Mouse (Mus musculus) liver, adult 2 months (tissue): ENCODE measurements around the gene Suco. TPM values are rescaled to one million over a fixed set of nuclear protein-coding genes. Genes with fewer than 3 reads are reported as not detected.

ENCODE experiments used
- DNase-seq: peaks from one replicate; pipeline ENCODE4 v3.0.0-alpha.2; 2011; ENCODE audit warnings: low read depth, low spot score; ENCODE audit errors: extremely low read depth
- H3K27ac ChIP-seq: fragments of 200-500 bp; replicated peaks from 2 replicates; pipeline ENCODE4 v1.5.1; 2012; ENCODE audit warnings: low read depth, mild to moderate bottlenecking, control low read depth, inconsistent platforms, low read length; ENCODE audit not compliant: insufficient read depth
- H3K27me3 ChIP-seq: fragments of 200-500 bp; 2 replicates; pipeline ENCODE4 v1.6.1; 2012; ENCODE audit warnings: mild to moderate bottlenecking, moderate library complexity, low read length, inconsistent platforms; ENCODE audit not compliant: control insufficient read depth, insufficient read depth
- H3K36me3 ChIP-seq: fragments of 200-500 bp; 2 replicates; pipeline ENCODE4 v1.6.1; 2012; ENCODE audit warnings: low read length, inconsistent platforms; ENCODE audit not compliant: control insufficient read depth, insufficient read depth
- H3K4me1 ChIP-seq: fragments of 200-500 bp; 2 replicates; pipeline ENCODE4 v1.6.1; 2011; ENCODE audit warnings: low read length; ENCODE audit not compliant: control insufficient read depth, insufficient read depth
- H3K4me3 ChIP-seq: fragments of 200-500 bp; 2 replicates; pipeline ENCODE4 v1.5.1; 2011; ENCODE audit warnings: low read depth, mild to moderate bottlenecking, control low read depth, low read length, moderate library complexity; ENCODE audit not compliant: insufficient read depth
- H3K79me2 ChIP-seq: fragments of 200-500 bp; 2 replicates; pipeline ENCODE4 v1.6.1; 2012; ENCODE audit warnings: inconsistent platforms, mild to moderate bottlenecking, low read length, moderate library complexity; ENCODE audit not compliant: control insufficient read depth, insufficient read depth
- H3K9ac ChIP-seq: fragments of 200-500 bp; 2 replicates; pipeline ENCODE4 v1.6.1; 2012; ENCODE audit warnings: low read depth, mild to moderate bottlenecking, control low read depth, inconsistent platforms, low read length
- CTCF ChIP-seq: fragments of 200-500 bp; IDR thresholded peaks from 2 replicates; pipeline ENCODE4 v1.5.1; 2011; ENCODE audit warnings: low read depth, low read length, control low read depth
- POLR2A ChIP-seq: fragments of 200-500 bp; IDR thresholded peaks from 2 replicates; pipeline ENCODE4 v1.6.1; 2011; ENCODE audit warnings: low read length, control low read depth; ENCODE audit not compliant: insufficient read depth; ENCODE audit errors: extremely low read depth
- WGBS: fragments of 180-500 bp; shearing (Covaris S2); methylation state at CpG from one replicate; pipeline ENCODE4 v1.1.7; 2018; 5-methylcytosine and 5-hydroxymethylcytosine counted together
- polyA plus RNA-seq: library from polyadenylated mRNA; depleted of rRNA; stranded (reverse); fragments of >200 nt; gene quantifications from 2 replicates; pipeline ENCODE4 v1.2.3, GENCODE M21; 2012; rRNA removed
- total RNA-seq: library from RNA; depleted of rRNA; stranded (reverse); fragments of >200 nt; gene quantifications from 2 replicates; pipeline ENCODE4 v1.2.3, GENCODE M21; 2014; rRNA removed

The Suco gene
- total RNA-seq (9.7 and 14.7 TPM in 2 replicates), polyA plus RNA-seq (0.95 and 1.4 TPM in 2 replicates)

GRCm38 (mm10) chr1:161876553-161877447 is at the start of gene Suco:
Suco (minus strand) TSS chr1:161876682.
- DNase-seq, result peak; percentile 95
- H3K4me3 ChIP-seq, result peak within 1 kb of the TSS; percentile 95
- no peaks in the 10 kb centered on the region for H3K79me2 ChIP-seq

GRCm38 (mm10) chr1:161925281-161925805 is 48.9 kb upstream of the Suco start:
- Histone ChIP-seq H3K4me3 (no peak overlapping the region), H3K27me3 (no peaks in the 10 kb centered on the region), H3K9ac (no peak overlapping the region), H3K27ac (no peak overlapping the region), H3K79me2 (no peaks in the 10 kb centered on the region), H3K4me1 (no peaks in the 10 kb centered on the region), H3K36me3 (no peaks in the 10 kb centered on the region)
- DNase-seq, result peak; percentile 27
- 75% methylated on average over 13 of the region's 13 CpGs for WGBS
- TF ChIP-seq CTCF (no peak), POLR2A (no peak)

More at GRCm38 (mm10) chr1:161876553-161877447, at the start of gene Suco:
- Histone ChIP-seq H3K27ac (peak within 1 kb of the TSS; percentile 72), H3K27me3 (no peaks in the 10 kb centered on the region), H3K9ac (peak within 1 kb of the TSS; percentile 90), H3K4me1 (peaks cover 5% of the 10 kb centered on the region), H3K36me3 (no peaks in the 10 kb centered on the region)
- WGBS, result under 1% methylated on average over 66 of the region's 74 CpGs
- TF ChIP-seq CTCF (no peak), POLR2A (no peak)

DNA sequence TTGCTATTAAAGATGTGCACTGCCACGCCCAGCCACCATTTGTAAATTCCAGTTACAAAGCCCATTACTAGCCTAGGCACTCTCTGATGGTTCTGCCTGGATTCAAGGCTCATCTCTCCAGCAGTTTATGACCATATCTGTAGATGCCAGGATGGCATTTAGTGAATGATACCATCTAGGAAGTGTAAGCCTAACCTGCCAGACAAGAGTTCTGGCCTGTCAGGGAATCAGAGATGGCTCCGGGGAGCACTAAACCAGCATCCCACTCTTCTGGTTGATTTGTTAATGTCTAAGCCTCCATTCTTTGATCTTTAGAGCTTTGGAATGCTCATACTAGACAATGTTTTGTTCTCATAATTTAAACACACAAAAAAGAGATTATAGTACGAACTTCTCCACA is 47.8 kb upstream of the Suco start:
- no peaks in the 10 kb centered on the region for H3K27me3 ChIP-seq
- no peaks in the 10 kb centered on the region for H3K79me2 ChIP-seq
- H3K4me1 ChIP-seq, result no peaks in the 10 kb centered on the region
- H3K36me3 ChIP-seq, result no peaks in the 10 kb centered on the region
- no peak for DNase-seq
- WGBS, result 87% methylated on average over 3 of the region's 3 CpGs
- no peak overlapping the region for H3K9ac ChIP-seq
- no peak overlapping the region for H3K4me3 ChIP-seq
- no peak for TF ChIP-seq POLR2A
- H3K27ac ChIP-seq, result no peak overlapping the region

DNA sequence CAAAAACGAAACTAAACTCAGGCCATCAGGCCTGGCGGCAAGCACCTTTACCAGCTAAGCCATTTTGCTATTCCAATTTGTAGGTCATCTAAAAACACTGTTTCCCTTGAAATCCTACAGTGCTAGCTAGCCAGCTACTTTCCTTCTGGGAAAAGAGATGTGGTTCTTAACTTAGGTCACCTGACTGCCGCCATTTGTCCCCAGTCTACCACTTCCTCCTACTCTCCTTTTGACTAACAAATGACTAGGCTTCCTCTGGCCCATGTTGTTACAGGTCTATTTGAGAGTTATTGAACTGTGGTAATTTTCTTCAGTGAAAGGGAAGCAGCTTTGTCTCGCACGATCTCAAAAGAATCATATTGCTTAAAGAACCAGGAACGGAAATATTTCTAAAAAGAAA is 45.4 kb upstream of the Suco start:
- 91% methylated on average over 6 of the region's 6 CpGs for WGBS
- Histone ChIP-seq H3K4me1 (no peaks in the 10 kb centered on the region), H3K9ac (no peak overlapping the region), H3K4me3 (no peak overlapping the region), H3K27me3 (no peaks in the 10 kb centered on the region), H3K36me3 (no peaks in the 10 kb centered on the region), H3K27ac (no peak overlapping the region), H3K79me2 (no peaks in the 10 kb centered on the region)
- DNase-seq, result peak; percentile 3
- TF ChIP-seq CTCF, result no peak
- TF ChIP-seq POLR2A, result no peak

- no peak overlapping the region for H3K4me3 ChIP-seq
- no peak overlapping the region for H3K27ac ChIP-seq
- TF ChIP-seq CTCF, result no peak
- no peak for TF ChIP-seq POLR2A
- H3K36me3 ChIP-seq, result no peaks in the 10 kb centered on the region
- no peak for DNase-seq
- WGBS, result 91% methylated on average over 9 of the region's 9 CpGs
- no peaks in the 10 kb centered on the region for H3K4me1 ChIP-seq
- no peak overlapping the region for H3K9ac ChIP-seq
- no peaks in the 10 kb centered on the region for H3K79me2 ChIP-seq
- no peaks in the 10 kb centered on the region for H3K27me3 ChIP-seq
Measured at GRCm38 (mm10) chr1:161920475-161921454, 44.3 kb upstream of the Suco start.
